Mouse (Mus musculus): ENCODE results near the gene Alox8. TPM values are rescaled to one million over a fixed set of nuclear protein-coding genes. Genes with fewer than 3 reads are reported as not detected.

The Alox8 gene
- 1 to 10 TPM; 2.2 to 5.0 TPM for polyA plus RNA-seq (2017; shearing (Covaris generic))

DNA sequence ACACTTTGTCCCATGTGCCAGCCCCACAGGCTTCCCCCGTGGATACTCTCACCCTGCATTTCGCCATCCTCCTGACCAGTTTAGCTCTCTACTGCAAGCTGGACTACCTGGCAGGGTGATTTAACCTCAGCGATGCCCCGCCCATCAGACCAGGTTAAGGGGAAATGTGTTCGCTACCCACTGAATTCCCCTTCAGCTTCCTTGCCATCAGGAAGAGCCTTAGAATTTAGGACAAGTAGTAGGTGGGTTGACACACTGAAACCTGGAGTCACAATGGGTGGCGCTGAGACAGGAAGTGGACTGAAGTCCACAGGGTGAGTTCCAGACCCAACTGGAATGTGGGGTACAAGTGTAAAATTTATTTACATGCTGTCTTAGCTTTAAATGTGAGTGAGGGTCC lies at the start of gene Alox8:
Alox8 (minus strand) TSS at position 101 of the 400 bp plus-strand sequence.
- ATAC-seq, result no peak

DNA sequence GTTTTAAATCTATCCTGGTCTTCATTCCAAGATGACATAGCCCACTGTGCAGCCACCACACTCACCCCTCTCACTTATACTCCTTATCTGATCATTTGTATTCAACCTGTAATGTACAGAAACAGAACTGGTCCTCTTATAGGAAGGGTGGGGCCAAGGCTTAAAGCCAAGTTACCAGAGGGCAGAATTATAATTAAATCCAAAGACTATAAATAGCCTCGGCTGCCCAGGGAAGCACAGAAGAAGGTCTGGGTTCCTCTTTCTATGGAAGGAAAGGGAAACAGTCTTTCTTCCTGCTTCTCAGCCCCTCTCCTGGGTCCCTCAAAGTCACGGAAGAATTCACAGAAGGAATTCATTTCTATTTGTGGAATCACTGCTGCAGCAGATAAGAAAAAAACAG lies 48.0 kb upstream of the Alox8 start:
- no peak for ATAC-seq

DNA sequence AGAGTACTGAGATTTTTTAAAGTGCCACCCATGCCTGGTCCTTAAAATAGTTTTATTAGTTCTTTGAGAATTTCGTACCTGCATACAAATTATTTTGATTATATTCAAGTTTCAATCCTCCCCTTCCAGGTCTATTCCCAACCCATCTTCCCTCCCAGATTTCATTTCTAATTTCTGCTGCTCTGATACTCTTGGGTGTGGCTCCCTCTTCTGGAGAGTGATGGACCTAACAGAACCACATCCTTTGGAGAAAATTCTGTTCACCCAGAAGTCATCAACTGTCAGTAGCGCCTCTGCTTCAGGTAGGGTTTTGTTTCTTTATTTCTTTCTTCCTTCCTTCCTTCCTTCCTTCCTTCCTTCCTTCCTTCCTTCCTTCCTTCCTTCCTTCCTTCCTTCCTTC lies 47.3 kb upstream of the Alox8 start:
- ATAC-seq, result no peak

DNA sequence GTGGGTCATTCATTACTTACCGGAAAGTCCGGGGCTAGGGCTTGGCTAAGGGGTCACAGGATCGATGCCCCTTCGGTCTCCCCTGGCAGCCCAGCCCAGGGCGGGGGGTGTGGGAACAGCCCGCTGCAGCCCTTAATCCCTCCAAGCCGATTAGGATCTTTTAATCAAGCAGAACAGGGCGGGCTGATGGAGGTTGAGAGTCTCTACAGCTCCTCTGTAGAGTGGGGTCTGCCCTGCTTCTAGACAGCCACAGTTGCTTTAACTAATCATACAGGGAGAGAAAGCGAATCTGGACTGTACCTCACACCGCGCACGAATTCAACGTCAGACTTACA lies 39.2 kb upstream of the Alox8 start, which contains the start of gene Gucy2e:
Gucy2e (minus strand) TSS at position 111 of the 335 bp plus-strand sequence.
- no peak for ATAC-seq

DNA sequence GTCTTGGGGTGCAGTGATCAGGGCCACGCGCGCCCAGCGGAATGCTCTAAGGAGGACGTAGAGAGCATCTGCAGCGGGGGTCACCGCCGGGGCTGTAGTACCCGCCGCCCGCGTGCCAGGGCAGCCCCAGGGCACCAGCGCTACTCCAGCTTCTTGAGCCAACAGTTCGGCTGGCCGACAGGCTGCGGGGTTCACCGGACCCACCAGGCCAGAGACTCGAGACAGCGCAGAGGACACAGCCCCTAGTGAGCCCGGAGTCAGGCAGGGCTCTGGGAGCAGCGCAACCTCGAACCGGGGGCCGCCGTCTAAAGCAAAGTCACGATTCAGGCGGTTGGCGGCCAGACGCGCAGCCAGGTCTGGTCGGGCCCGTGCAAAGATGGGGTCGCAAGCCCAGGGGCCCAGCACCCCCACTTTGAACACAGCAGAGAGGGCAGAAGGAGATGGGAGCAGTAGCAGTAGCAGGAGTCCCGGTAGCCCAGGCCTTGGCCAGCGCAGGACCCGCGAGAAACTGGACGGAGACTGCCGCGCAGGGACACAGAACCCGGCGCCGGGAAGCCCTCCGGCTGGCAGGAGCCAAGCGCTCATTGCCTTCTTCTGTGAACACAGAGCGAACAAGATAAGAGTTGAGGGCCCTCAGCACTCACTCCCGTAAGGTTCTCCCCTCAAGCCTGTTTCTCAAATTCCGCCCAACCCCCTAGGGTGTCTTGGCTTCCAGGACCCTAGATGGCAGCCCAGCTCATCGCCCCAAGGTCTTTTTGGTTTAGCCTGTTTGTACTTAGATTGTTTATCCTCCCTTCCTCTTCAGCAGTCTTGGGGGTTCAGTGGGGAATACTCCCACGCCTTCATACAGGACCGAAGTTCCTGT lies 38.6 kb upstream of the Alox8 start:
- ATAC-seq, result no peak

DNA sequence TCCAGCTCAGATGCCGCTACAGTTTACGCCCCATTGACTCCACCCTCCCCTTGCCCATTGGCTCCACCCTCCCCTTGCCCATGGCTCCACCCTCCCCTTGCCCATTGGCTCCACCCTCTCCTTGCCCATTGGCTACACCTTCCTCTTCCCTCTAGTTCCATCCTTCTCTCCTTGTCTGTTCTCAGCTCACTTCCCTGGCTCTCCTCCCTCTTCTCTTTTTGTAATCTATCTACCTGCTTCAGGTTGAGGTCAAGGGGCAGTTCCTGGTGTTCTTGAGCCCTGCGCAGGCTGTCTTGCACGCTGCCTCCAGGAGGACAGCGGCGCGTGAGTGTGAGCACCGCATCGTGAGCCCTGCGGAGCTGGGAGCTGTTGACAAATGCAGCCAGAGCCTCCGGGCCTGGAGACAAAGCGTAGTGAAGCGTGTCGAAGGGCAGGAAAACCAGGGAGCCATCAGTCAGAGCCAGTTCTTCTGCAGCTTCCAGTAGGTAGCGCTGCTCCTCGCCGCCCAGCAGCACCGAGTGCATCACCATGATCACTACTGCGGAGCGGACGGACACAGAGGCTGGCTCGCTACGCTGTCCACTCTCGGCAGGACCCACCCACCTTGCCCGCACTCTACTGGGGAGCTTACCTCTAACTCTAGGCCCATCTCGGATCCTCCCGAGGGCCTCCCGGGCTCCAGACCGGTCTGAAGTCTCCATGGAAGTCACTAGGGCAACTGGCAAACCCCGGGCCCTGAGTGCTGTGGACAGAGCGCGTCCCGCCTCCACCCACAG lies 37.8 kb upstream of the Alox8 start:
- peak; percentile 91 for ATAC-seq

DNA sequence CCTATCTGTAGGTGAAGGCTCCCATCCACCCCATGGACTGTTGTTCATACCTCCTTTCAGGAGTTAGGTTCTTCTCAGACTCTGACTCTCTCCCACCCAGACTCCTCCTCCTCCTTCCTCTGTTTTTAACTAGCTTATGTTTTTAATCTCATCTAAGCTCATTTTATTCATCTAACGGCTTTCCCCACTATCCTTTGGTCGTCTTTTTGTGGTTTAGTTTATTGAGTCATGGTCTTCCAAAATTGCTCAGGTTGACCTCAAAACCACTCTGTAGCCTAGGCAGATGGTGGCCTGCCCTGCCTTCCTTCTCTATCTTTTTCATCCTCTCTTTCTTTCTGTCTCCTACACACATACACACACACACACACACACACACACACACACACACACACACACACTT lies 35.5 kb upstream of the Alox8 start:
- ATAC-seq, result no peak

DNA sequence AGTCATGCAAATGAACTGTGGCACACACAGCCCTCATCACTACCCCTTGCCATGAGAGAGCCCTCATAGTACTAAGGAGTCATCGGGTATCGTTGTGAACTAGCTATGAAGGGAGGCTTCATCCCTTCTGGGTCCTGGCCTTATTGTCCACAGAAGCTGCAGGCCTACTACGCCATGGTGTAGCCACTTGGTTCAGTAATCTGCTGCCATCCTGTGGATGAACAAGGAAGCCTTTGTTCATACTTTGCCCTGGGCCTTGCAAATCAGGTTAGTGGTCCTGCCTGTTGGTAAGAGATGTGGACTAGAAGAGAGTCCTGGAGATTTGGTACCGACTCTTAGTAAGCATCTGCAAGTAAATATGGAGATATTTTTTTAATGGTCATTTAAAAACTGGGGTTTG lies 32.8 kb upstream of the Alox8 start:
- ATAC-seq, result no peak

DNA sequence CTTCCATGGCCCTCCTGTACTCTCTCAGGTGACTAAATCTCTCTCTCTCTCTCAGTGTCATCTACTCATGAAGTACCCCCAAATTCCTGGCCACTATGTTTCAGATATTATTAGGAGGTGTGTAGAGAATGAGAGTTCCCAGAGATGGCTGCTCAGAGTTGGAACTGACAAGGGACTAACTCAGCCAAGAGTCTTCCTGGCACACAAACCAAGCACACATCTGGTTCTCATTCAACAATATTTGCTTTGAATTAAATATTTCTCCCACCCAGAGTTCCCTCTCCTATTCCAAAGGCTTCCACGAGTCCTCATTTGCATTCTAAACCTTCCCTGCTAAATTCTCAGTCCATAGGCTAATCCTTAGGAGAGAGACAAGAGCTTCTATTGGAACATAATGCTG lies 28.1 kb upstream of the Alox8 start:
- no peak for ATAC-seq

DNA sequence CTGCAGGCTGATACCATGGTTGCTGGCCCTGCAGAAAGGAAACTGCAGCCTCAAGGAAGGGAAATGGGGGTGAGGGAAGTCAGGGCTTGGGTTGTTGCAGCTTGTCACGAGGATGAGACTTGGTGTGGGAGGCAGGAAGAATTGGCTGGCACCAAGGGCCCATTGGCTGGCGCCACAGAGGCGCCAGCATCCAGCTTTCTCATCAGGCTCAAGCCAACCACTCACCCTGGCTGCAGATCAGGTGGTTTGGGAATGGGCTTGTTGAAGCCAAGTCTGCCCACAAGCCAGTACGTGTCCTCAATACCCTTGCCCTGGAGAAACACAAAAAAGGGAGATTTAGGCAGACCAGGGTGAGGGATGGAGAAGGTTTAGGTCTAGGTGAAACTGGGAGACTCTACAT lies 25.5 kb upstream of the Alox8 start:
- ATAC-seq, result no peak

DNA sequence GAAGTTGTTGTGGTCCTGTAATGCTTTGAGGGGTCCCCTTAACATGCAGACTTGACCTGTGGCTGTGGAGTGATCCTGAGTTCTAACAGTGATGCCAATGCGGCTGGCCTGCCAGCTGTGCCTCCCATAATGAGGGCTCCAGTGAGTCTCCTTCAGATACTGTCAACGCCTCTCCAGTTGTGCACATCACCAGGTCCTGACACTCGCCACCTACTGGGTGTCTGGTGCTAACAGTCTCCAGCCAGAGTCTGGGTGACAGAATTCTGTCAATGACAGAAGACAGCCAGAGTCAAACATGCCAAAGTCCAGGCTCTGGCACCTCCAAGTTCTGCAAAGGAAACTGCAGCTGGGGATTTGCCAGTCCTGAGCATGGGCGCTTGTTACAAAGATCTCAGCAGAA lies 23.4 kb upstream of the Alox8 start:
- ATAC-seq, result no peak

DNA sequence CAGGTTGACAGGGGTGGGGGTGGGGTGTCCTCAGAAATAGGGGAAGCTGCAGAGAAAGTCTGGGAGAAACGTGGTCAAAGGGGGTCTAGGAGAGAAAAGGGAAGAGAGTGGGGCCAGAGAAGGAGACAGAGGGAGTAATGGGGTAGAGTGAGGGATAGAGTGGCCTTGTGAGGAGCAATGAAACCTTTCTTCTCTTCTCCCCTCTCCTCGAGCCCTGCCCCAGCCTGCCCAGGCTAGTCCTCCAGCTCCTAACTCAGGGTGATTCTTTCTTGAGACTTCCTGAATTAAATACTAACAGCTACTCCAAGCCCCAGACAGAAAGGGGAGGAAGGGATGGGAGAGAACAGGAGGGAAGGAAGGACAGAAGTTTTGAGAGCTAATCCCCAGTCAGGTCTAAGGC lies 21.0 kb upstream of the Alox8 start:
- no peak for ATAC-seq

DNA sequence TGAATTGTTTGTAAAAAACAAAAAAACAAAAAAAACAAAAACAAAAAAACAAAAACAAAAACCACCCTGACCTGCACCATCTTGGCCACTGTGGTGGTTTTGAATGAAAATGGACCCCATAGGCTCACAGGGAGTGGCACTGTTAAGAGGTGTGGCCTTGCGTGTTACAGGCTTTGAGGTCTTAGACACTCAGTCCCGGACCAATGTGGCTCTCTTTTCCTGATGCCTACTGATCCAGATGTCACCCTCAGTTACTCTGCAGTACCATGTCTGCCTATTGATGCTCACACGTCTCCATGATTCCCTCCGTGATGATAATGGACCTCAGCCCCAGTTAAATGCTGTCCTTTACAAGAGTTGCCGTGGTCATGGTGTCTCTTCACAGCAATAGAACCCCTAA lies 19.8 kb upstream of the Alox8 start:
- ATAC-seq, result no peak

DNA sequence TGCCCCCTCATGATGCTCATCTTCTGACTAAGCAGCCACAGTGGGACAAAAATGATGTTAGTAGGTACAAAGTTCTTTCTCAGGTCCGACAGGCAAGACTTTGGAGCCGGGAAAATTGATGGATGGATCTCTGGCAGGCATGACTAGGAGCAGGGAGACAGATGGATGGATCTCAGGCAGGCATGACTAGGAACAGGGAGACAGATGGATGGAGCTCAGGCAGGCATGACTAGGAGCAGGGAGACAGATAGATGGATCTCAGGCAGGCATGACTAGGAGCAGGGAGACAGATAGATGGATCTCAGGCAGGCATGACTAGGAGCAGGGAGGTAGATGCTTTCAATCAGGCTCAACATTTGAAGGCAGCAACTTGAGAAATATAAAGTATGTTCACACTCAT lies 13.8 kb upstream of the Alox8 start:
- no peak for ATAC-seq

DNA sequence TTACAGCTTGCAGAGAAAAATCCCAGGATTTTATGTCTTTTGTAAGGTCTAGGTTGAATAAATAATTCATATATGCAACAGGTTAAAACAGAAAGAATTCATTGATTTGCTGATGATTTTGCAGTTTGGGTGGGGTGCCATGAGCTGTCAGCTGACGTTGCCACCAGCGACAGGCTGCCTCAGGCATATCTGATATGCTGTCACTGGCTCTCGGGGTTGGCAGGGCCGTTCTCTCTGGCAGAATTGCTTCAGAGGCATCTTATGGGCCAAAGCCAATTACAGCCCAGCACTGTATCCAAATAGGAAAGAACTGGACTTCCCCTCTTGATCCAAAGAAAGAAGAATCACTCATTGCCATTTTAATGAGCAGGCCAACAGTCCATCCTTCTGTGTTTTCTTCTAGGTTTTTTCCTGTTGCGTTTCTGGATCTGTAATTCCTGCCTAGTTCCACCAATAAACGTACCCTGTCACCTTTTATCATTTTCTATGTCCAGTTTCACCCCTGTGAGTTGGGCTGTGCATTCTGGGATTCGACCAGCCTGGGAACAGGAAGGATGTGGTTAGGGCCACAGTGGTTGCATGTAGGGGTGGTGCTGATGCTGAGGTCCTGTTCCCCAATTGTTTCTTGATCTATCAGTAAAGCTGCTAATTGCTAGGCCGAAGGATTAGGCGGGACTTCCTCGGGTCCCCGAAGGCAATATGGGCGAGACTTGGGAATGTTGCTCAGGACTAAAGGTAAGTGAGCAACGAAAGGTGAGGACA lies 5.0 kb upstream of the Alox8 start:
- ATAC-seq, result no peak

DNA sequence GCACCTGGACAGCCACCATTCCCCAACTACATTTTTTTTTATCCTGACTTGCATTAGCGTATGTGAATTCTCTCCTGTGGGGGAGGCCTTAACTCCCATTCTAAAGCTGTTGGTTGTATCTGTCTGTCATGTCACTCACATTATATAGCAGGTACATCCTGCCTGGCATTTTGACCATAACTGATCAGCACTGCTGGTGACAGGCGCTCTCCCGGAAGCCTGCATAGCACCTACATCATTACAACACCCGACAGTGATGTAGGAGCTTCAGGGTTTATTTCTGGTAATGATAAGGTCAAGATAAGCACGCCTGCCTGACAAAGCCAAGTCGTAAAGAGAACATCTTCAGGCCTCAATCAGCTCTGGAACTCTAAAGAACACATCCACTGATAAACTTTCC lies 2.6 kb upstream of the Alox8 start:
- no peak for ATAC-seq

DNA sequence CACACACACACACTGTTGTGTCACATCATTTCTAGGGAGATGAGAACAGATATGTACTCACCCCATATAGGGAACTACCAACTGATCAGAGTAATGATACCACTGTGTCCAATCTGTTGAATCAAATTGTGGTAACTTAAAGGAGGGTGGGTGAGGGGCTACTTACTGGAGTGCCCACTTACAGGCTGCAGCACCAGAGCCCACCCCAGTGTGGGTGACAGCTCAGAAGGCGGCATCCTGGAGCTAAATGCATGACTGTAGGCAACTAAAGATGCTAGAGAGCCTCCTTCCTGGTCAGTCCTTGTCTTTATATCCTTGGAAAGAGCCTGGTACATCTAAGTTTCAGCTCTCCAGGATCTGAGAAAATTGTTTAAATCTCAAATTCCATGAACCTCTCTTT lies 1.6 kb upstream of the Alox8 start:
- no peak for ATAC-seq

DNA sequence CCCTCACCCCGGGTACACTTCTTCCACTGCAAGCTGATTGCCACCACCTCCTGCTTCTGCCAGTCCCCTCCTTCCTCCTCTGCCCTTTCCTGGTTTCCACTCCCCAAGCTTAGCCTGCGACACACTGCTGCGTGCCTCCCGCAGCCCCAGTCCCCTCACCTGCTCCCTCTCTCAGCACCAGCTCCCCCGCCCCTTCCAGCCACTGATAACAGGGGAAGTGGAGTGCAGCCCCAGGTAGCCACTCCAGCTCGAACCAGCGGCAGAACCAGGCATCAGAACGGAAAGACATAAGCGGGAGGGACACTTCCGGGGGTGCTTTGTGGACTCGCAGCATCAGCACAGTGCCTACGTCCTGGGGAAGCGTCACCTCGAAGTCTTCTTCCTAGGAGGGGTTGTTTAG lies 449 bp downstream of the Alox8 start:
- ATAC-seq, result peak; percentile 73

DNA sequence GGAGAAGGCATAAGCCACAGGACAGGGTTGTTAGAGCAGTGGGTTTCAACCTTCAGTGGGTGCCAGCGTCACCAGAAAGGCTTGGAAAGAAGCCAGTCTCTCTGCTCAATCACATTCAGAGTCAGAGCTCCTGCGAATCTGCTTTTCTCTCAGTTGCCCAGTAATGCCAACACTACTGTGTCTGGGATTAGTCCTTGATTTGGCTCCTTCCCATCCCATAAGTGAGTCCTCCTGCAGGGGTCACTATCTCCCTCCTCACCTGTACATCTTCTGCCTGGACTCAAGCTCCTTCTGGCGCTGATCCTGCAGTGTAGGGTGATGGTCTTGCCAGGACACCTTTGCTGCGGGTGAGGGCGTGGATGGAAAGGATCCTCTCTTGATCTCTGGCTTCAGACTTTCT lies 877 bp downstream of the Alox8 start:
- no peak for ATAC-seq

DNA sequence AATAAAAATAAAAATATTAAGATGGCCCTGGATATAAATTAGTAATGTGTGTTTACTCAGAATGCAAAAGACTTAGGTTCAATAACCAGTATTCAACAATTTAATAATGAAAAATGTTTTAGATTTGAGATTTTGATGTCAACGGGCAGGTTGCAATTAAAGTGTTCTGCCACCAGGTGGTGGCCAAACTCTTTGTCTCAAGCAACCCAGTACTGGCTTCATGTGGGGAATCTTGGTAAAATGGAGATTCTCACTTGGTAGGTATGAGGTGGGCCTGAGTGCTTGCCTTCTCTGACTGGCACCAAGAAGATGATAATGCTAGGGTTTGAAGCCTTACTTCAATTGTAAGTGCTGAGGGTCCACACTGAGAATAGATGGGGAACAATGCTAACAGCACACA lies 4.8 kb downstream of the Alox8 start:
- ATAC-seq, result no peak

DNA sequence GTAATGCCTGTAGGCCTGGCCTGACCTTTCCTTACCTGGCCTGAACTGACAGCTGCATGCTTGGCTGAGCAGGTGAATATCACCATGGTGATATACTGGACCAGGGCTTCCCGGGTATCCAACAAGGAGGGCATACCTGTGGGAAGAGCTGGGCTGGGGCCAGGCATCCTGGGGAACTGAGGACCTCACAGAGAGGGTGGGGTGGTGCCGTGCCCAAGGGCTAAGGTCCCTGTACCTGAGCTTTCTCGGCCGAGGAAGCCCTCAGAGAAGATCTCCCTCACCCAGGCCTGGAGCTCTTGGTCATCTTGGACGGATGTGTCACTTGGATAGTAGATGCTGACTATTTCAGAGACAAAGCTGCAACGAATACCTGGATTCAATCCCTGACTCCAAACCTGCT lies 11.7 kb downstream of the Alox8 start:
- ATAC-seq, result no peak

DNA sequence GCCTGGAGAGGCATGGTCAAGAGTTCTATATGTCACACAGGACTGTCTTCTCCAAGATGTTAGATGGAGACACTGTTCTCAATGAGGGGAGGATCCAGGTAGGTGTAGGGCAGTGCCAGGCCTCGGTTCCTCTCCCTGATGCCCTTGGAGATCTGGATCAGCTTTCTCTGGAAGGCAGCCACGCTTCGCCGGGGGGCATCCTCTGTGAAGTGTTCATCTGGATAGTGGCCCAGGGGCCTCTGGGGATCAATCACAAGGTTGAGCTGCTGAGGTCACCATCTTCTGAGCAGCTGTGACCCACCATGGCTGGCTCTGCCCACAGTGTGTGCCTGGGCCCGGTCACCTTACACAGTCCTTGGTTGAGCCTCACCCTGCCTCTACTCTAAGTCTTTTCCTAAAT lies 12.6 kb downstream of the Alox8 start:
- ATAC-seq, result no peak

DNA sequence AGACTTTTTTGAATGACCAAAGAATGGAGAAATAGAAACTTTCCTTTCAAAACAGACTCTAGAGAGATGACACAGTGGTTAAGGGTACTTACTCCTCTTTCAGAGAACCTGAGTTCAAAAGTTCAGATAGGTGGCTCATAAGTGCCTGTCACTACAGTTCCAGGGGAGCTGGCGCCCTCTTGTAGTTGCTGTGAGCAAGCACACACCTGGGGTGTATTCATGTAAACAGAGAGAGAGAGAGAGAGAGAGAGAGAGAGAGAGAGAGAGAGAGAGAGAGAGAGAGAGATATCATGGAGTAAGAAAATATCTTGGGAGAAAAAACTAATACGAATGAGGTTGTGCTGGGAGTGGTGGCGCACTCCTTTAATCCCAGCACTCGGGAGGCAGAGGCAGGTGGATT lies 17.5 kb downstream of the Alox8 start:
- no peak for ATAC-seq

DNA sequence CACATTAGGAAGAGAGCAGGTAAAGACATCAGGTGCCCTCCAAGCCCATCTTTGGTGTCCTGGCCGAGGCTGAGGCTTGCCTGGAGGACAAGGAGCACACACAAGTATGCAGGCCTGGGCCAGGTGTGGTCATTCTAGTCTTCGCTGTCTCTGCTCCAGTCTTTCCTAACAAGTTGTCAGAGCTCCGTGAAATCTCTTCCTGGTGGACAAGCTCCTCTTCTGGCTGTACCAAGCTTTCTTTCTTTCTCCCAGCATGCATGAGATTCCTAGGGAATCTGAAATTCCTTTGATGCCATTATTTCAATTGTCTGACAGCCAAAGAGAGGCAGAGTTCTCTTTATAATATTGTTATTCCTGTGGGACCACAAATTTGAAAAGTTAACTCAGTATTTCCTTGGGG lies 18.1 kb downstream of the Alox8 start:
- no peak for ATAC-seq

All from activated CD4-positive, CD25-positive, alpha-beta regulatory T cell, adult 4 months (primary cell).